Mouse (Mus musculus) T-helper 2 cell (primary cell): ENCODE measurements around the gene Sh2d3c.

Experiments
- in situ Hi-C: fragments of 300-600 bp; cut with MboI, MseI; formaldehyde crosslinking; loops from one replicate; pipeline ENCODE4 v1.15.1; 2025; ENCODE audit warnings: high pct_unique_total_duplicates

Sh2d3c gene

GRCm38 (mm10) chr2:32787176-32787575 is 66.3 kb downstream of the Sh2d3c start:
- in situ Hi-C loops, result no loop called here

- in situ Hi-C loops, result no loop called here
Measured at GRCm38 (mm10) chr2:32788581-32788980, 67.7 kb downstream of the Sh2d3c start.

- in situ Hi-C loops, result no loop called here
Measured at GRCm38 (mm10) chr2:32791297-32791696, 70.4 kb downstream of the Sh2d3c start.

- in situ Hi-C loops, result no loop called here
Measured at GRCm38 (mm10) chr2:32795748-32796418, 75.0 kb downstream of the Sh2d3c start.

GRCm38 (mm10) chr2:32798251-32798962 is 77.6 kb downstream of the Sh2d3c start:
- in situ Hi-C loops, result no loop called here
